Mouse (Mus musculus) kidney, adult 2 months (tissue): ENCODE data around the gene Syt1. TPM values are rescaled to one million over a fixed set of nuclear protein-coding genes. Genes with fewer than 3 reads are reported as not detected.

Source experiments
- DNase-seq: peaks from one replicate; pipeline ENCODE4 v3.0.0; 2021
- H3K27ac ChIP-seq: fragments of 200-500 bp; 2 replicates; pipeline ENCODE4 v1.5.1; 2012; ENCODE audit warnings: low read depth, low read length, control low read depth, inconsistent platforms; ENCODE audit not compliant: insufficient read depth
- H3K27me3 ChIP-seq: fragments of 200-500 bp; replicated peaks from 2 replicates; pipeline ENCODE4 v1.6.1; 2012; ENCODE audit warnings: mild to moderate bottlenecking, moderate library complexity, low read length, inconsistent platforms; ENCODE audit not compliant: control insufficient read depth, insufficient read depth
- H3K36me3 ChIP-seq: fragments of 200-500 bp; 2 replicates; pipeline ENCODE4 v1.6.1; 2012; ENCODE audit warnings: mild to moderate bottlenecking, moderate library complexity, low read length, inconsistent platforms; ENCODE audit not compliant: control insufficient read depth, insufficient read depth
- H3K4me1 ChIP-seq: fragments of 200-500 bp; 2 replicates; pipeline ENCODE4 v1.6.1; 2011; ENCODE audit warnings: low read length; ENCODE audit not compliant: control insufficient read depth, insufficient read depth
- H3K4me3 ChIP-seq: fragments of 200-500 bp; 2 replicates; pipeline ENCODE4 v1.5.1; 2011; ENCODE audit warnings: mild to moderate bottlenecking, low read depth, low read length, control low read depth; ENCODE audit not compliant: insufficient read depth
- CTCF ChIP-seq: fragments of 200-500 bp; conservative IDR thresholded peaks from 2 replicates; pipeline ENCODE4 v1.5.1; 2011; ENCODE audit warnings: low read depth, mild to moderate bottlenecking, control low read depth, low read length, moderate library complexity, mixed read lengths; ENCODE audit not compliant: insufficient read depth, insufficient read length
- POLR2A ChIP-seq: fragments of 200-500 bp; IDR thresholded peaks from one replicate; pipeline ENCODE4 v1.6.1; 2011; ENCODE audit warnings: low read depth, low read length, control low read depth
- WGBS: fragments of 180-500 bp; shearing (Covaris S2); methylation state at CpG from one replicate; pipeline ENCODE4 v1.1.7; 2018; 5-methylcytosine and 5-hydroxymethylcytosine counted together
- polyA plus RNA-seq: library from polyadenylated mRNA; depleted of rRNA; stranded (reverse); fragments of >200 nt; gene quantifications from 2 replicates; pipeline ENCODE4 v1.2.3, GENCODE M21; 2012

The Syt1 gene
- polyA plus RNA-seq, 1 experiment: 1.0 TPM

GRCm38 (mm10) chr10:108626404-108626803 is 384.4 kb downstream of the Syt1 start:
- no peak for DNase-seq

DNA sequence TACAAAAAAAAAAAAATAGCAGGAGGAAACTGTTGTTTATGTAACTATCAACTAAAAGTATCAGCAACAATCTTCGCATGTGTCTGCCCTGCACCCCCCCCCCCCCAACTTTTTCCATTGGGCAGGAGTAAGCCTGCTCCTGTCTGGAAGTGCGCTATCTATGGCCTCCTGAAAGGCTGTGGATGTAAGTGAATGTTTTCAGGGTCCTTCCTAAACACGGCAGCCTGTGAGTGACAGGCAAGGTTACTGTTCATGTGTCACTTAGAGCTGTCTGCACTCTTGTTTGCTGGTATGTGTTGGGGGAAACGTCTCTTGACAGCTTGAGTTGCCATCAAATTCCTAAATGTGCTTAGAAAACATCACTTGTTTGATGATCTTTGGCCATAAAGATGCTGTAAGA is 387.8 kb downstream of the Syt1 start:
- TF ChIP-seq POLR2A: no peak
- no peak for TF ChIP-seq CTCF
- Histone ChIP-seq H3K36me3 (no peaks in the 10 kb centered on the region), H3K4me1 (no peaks in the 10 kb centered on the region), H3K27me3 (no peaks in the 10 kb centered on the region), H3K4me3 (no peak overlapping the region), H3K27ac (no peak overlapping the region)
- 83% methylated on average over 4 of the region's 4 CpGs for WGBS
- no peak for DNase-seq

More at GRCm38 (mm10) chr10:108626404-108626803, 384.4 kb downstream of the Syt1 start:
- Histone ChIP-seq H3K27ac (no peak overlapping the region), H3K4me1 (no peaks in the 10 kb centered on the region), H3K36me3 (no peaks in the 10 kb centered on the region), H3K4me3 (no peak overlapping the region), H3K27me3 (no peaks in the 10 kb centered on the region)
- 47% methylated on average over 3 of the region's 3 CpGs for WGBS
- no peak for TF ChIP-seq CTCF
- TF ChIP-seq POLR2A: no peak

- no peak overlapping the region for H3K4me3 ChIP-seq
- 87% methylated on average over 5 of the region's 5 CpGs for WGBS
- no peak for DNase-seq
- H3K4me1 ChIP-seq: no peaks in the 10 kb centered on the region
- TF ChIP-seq POLR2A (no peak), CTCF (no peak)
- H3K27me3 ChIP-seq: no peaks in the 10 kb centered on the region
- no peaks in the 10 kb centered on the region for H3K36me3 ChIP-seq
- H3K27ac ChIP-seq: no peak overlapping the region
These were observed 390.9 kb downstream of the Syt1 start for GRCm38 (mm10) chr10:108619861-108620260.

DNA sequence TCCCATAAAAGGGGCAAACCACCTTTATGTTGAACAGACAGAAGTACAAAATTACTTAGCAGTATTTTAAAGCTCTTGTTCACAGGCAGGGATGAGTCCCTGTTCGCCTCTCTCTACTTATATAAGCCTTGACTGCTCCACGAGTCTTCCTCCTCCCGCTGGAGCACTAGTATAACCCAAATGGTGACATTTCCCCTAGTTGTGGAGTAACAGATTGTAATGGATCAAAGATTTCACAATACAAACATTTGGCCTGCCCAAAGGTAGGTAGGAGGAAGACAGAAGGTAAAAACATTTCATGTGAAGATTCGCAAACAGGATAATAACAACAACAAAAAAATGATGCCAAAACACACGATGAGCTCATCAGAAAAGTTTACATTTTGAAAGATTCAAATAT is 391.6 kb downstream of the Syt1 start:
- peak; percentile 32 for DNase-seq
- no peak overlapping the region for H3K27ac ChIP-seq
- no peaks in the 10 kb centered on the region for H3K36me3 ChIP-seq
- TF ChIP-seq POLR2A: no peak
- no peak for TF ChIP-seq CTCF
- no peaks in the 10 kb centered on the region for H3K4me1 ChIP-seq
- H3K27me3 ChIP-seq: no peaks in the 10 kb centered on the region
- H3K4me3 ChIP-seq: no peak overlapping the region
- WGBS: 87% methylated on average over 5 of the region's 5 CpGs

GRCm38 (mm10) chr10:108610057-108610644 is 400.6 kb downstream of the Syt1 start:
- no peak for TF ChIP-seq CTCF
- TF ChIP-seq POLR2A: no peak
- no peaks in the 10 kb centered on the region for H3K36me3 ChIP-seq
- H3K27ac ChIP-seq: no peak overlapping the region
- H3K27me3 ChIP-seq: no peaks in the 10 kb centered on the region
- 79% methylated on average over 14 of the region's 14 CpGs for WGBS
- DNase-seq: no peak
- no peaks in the 10 kb centered on the region for H3K4me1 ChIP-seq
- H3K4me3 ChIP-seq: no peak overlapping the region

GRCm38 (mm10) chr10:108601672-108602412 is 408.9 kb downstream of the Syt1 start:
- TF ChIP-seq POLR2A: no peak
- no peak for TF ChIP-seq CTCF
- 77% methylated on average over 8 of the region's 8 CpGs for WGBS
- DNase-seq: no peak

DNA sequence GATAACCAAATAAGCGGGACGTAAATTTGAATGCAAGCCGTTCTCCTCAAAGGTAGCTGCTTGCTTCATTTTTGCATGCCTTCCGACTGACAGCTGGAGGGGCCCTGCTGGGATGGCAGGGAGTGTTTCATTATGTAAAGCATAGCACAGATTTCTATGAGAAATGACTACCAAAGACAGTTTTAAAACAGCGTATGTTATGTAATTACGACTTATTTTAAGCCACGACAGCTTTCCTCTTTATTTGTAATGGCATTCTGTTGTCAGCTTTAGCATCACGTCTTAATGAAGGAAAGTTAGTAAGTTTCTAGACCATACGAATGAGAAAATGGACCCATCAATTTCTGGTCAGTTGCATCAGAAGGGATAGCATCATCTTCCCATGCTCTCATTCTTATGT is 410.1 kb downstream of the Syt1 start:
- WGBS: 87% methylated on average over 9 of the region's 9 CpGs
- Histone ChIP-seq H3K36me3 (no peaks in the 10 kb centered on the region), H3K4me1 (no peaks in the 10 kb centered on the region), H3K27me3 (no peaks in the 10 kb centered on the region), H3K27ac (no peak overlapping the region), H3K4me3 (no peak overlapping the region)
- TF ChIP-seq CTCF: no peak
- no peak for TF ChIP-seq POLR2A
- DNase-seq: no peak

More at GRCm38 (mm10) chr10:108601672-108602412, 408.9 kb downstream of the Syt1 start:
- no peaks in the 10 kb centered on the region for H3K36me3 ChIP-seq
- H3K27ac ChIP-seq: no peak overlapping the region
- no peaks in the 10 kb centered on the region for H3K27me3 ChIP-seq
- no peak overlapping the region for H3K4me3 ChIP-seq
- H3K4me1 ChIP-seq: no peaks in the 10 kb centered on the region
